Mouse (Mus musculus) embryonic facial prominence, embryonic 14.5 days (tissue): ENCODE data around the gene Unc5b. TPM values are rescaled to one million over a fixed set of nuclear protein-coding genes. Genes with fewer than 3 reads are reported as not detected.

ENCODE experiments used
- ATAC-seq: fragments of 200-750 bp; cut with Nextera tagmentation; 2 replicates; pipeline ENCODE4 v1.8.0; 2017; ENCODE audit warnings: low read depth, moderate number of reproducible peaks, moderate TSS enrichment
- DNase-seq: peaks from one replicate; pipeline ENCODE4 v3.0.0-alpha.2; 2015; ENCODE audit warnings: low spot score
- H3K27ac ChIP-seq: fragments of 300-500 bp; sonication (generic); replicated peaks from 2 replicates; pipeline ENCODE4 v1.5.1; 2014; ENCODE audit warnings: low read depth, mild to moderate bottlenecking, low read length, moderate library complexity
- H3K27me3 ChIP-seq: fragments of 300-500 bp; sonication (generic); replicated peaks from 2 replicates; pipeline ENCODE4 v1.6.1; 2014; ENCODE audit warnings: low read length; ENCODE audit not compliant: control insufficient read depth, insufficient read depth
- H3K36me3 ChIP-seq: fragments of 300-500 bp; sonication (generic); 2 replicates; pipeline ENCODE4 v1.6.1; 2014; ENCODE audit warnings: low read length, mixed read lengths; ENCODE audit not compliant: control insufficient read depth, insufficient read depth
- H3K4me1 ChIP-seq: fragments of 300-500 bp; sonication (generic); 2 replicates; pipeline ENCODE4 v1.6.1; 2014; ENCODE audit warnings: antibody characterized with exemption, low read length; ENCODE audit not compliant: control insufficient read depth, insufficient read depth
- H3K4me2 ChIP-seq: fragments of 300-500 bp; sonication (generic); 2 replicates; pipeline ENCODE4 v1.6.1; 2014; ENCODE audit warnings: low read depth, mild to moderate bottlenecking, low read length, moderate library complexity, mixed read lengths
- H3K4me3 ChIP-seq: fragments of 300-500 bp; sonication (generic); 2 replicates; pipeline ENCODE4 v1.5.1; 2014; ENCODE audit warnings: low read depth, mild to moderate bottlenecking, low read length
- H3K9ac ChIP-seq: fragments of 300-500 bp; sonication (generic); 2 replicates; pipeline ENCODE4 v1.6.1; 2014; ENCODE audit warnings: low read depth, mild to moderate bottlenecking, low read length, moderate library complexity, mixed read lengths
- H3K9me3 ChIP-seq: fragments of 300-500 bp; sonication (generic); 2 replicates; pipeline ENCODE4 v1.6.1; 2016; ENCODE audit warnings: low read length; ENCODE audit not compliant: control insufficient read depth
- WGBS: fragments of 180-500 bp; shearing (Covaris S2); extraction: QIAGEN DNeasy Blood & Tissue Kit; methylation state at CpG from one replicate; pipeline ENCODE4 v1.1.7; 2014; 5-methylcytosine and 5-hydroxymethylcytosine counted together
- polyA plus RNA-seq: library from polyadenylated mRNA; unstranded; fragments of >200 nt; fragmentation: Nextera tagmentation; extraction: Ambion mirVana; gene quantifications from 2 replicates; pipeline ENCODE4 v1.2.1, GENCODE M21; 2014

Unc5b gene
- polyA plus RNA-seq, 1 experiment from 2014 or later = 6.6 TPM

DNA sequence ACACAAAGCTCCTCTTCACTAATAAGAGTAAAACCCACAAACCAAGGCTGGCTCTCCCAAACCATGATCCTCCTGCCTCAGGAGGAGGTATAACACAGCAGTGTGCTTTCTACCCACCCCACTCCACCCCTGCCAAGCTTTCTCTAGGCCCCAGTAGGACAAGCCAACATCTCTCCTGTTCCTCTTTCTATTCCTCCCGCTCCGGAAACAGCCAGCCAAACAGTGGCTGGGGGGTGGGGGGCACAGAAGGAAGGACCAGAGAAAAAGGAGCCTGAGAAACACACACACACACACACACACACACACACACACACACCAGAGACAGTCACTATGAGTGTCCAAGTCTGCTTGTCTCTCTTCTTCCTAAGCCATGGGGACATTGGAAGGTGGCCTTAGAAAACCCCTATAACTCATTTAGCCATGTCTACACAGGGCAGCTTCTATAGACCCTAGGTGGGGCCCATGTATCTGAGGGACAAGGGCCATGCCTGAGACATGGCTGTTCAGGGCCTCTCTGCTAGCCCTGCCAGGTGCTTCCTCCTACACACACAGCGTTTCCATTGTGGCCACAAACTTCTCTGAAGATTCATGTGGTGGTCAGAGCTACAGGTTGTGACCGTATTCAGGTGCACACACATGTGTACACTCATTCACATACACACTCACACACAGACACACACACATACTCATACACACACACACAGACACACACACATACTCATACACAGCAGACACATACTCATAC, 91.6 kb downstream of the Unc5b start:
- peaks cover 10% of the 10 kb centered on the region for H3K36me3 ChIP-seq
- H3K4me2 ChIP-seq = no peak overlapping the region
- WGBS = 91% methylated on average over 2 of the region's 4 CpGs
- no peak overlapping the region for H3K27ac ChIP-seq
- H3K27me3 ChIP-seq = no peaks in the 10 kb centered on the region
- no peak overlapping the region for H3K4me3 ChIP-seq
- ATAC-seq (no peak), DNase-seq (no peak)
- no peak overlapping the region for H3K9ac ChIP-seq
- H3K9me3 ChIP-seq = no peaks in the 10 kb centered on the region
- no peaks in the 10 kb centered on the region for H3K4me1 ChIP-seq

- Histone ChIP-seq H3K9ac (no peak overlapping the region), H3K4me2 (no peak overlapping the region), H3K9me3 (no peaks in the 10 kb centered on the region), H3K4me1 (no peaks in the 10 kb centered on the region), H3K27me3 (no peaks in the 10 kb centered on the region), H3K36me3 (peaks cover 9% of the 10 kb centered on the region), H3K27ac (no peak overlapping the region), H3K4me3 (no peak overlapping the region)
- ATAC-seq = no peak
- 80% methylated on average over 8 of the region's 9 CpGs for WGBS
- no peak for DNase-seq
Measured at GRCm38 (mm10) chr10:60737886-60738640, 93.3 kb downstream of the Unc5b start.

DNA sequence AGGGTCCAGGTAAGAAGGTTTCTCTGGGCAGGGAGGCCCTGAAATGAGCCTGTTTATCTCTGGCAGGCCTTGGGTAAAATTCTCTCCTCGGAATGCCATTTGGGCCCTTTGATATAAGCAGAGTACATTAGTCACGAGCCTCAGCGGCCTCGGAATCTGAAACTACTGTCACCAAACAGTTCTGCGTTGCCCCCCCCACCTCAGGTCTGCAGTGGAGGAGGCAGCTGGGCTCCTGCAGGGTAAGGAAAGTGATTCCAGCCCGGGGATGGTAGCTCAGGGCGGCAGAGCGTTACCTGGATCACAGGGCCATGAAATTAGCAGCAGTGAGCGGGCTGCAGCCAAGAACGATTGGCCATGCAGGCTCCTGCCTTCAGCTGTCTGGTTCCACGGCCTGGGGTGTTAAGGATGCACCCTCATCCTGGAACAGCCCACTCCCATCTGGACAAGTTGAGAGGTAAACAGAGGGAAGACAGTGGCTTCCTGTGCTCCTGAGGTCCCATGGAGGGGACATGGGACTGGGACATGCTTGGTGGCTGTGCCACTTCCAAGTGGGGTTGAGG, 94.1 kb downstream of the Unc5b start:
- Histone ChIP-seq H3K27ac (no peak overlapping the region), H3K9ac (no peak overlapping the region), H3K9me3 (no peaks in the 10 kb centered on the region), H3K4me1 (no peaks in the 10 kb centered on the region), H3K4me3 (no peak overlapping the region), H3K4me2 (no peak overlapping the region), H3K36me3 (peaks cover 7% of the 10 kb centered on the region), H3K27me3 (no peaks in the 10 kb centered on the region)
- ATAC-seq (no peak), DNase-seq (no peak)
- WGBS = 70% methylated on average over 11 of the region's 11 CpGs

- Histone ChIP-seq H3K36me3 (peaks cover 7% of the 10 kb centered on the region), H3K9ac (no peak overlapping the region), H3K27me3 (no peaks in the 10 kb centered on the region), H3K4me3 (no peak overlapping the region), H3K4me2 (no peak overlapping the region), H3K9me3 (no peaks in the 10 kb centered on the region), H3K27ac (no peak overlapping the region), H3K4me1 (no peaks in the 10 kb centered on the region)
- WGBS = 100% methylated on average over 1 of the region's 1 CpGs
- DNase-seq (no peak), ATAC-seq (no peak)
Measured at GRCm38 (mm10) chr10:60735737-60736136, 95.6 kb downstream of the Unc5b start.

GRCm38 (mm10) chr10:60733471-60733870, 97.9 kb downstream of the Unc5b start:
- Histone ChIP-seq H3K4me1 (no peaks in the 10 kb centered on the region), H3K4me3 (no peak overlapping the region), H3K27ac (no peak overlapping the region), H3K27me3 (no peaks in the 10 kb centered on the region), H3K9ac (no peak overlapping the region), H3K4me2 (no peak overlapping the region), H3K9me3 (no peaks in the 10 kb centered on the region), H3K36me3 (peaks cover 7% of the 10 kb centered on the region)
- WGBS = 74% methylated on average over 7 of the region's 8 CpGs
- no peak for ATAC-seq
- no peak for DNase-seq

DNA sequence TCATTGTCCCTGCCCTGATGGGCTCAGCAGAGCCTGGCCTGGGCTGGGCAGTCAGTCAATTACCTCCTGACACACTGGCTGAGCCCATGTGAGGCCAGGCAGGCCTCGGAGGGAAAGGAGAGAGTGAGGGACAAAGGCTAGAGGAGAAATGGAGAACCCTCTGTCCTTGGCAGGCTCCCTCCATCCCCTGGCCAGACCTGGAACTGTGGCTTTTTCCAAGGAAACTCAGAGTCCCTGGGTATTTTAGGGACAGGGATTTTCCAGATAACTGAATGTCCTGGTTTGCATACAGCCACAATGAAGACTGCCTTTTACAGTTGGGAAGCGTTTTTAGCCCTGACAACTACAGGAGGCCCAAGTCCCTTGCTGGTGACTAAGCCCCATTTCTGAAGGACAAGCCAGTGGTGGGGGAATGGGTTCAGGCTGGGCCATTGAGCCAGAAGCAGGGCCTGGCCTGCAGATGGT, 99.0 kb downstream of the Unc5b start:
- 36% methylated on average over 2 of the region's 2 CpGs for WGBS
- peaks cover 7% of the 10 kb centered on the region for H3K36me3 ChIP-seq
- no peaks in the 10 kb centered on the region for H3K9me3 ChIP-seq
- no peak overlapping the region for H3K9ac ChIP-seq
- H3K27me3 ChIP-seq = no peaks in the 10 kb centered on the region
- H3K27ac ChIP-seq = no peak overlapping the region
- ATAC-seq = no peak
- H3K4me1 ChIP-seq = no peaks in the 10 kb centered on the region
- no peak overlapping the region for H3K4me3 ChIP-seq
- H3K4me2 ChIP-seq = no peak overlapping the region
- DNase-seq = no peak

- Histone ChIP-seq H3K9me3 (no peaks in the 10 kb centered on the region), H3K4me2 (no peak overlapping the region), H3K4me3 (no peak overlapping the region), H3K36me3 (peaks cover 4% of the 10 kb centered on the region), H3K4me1 (no peaks in the 10 kb centered on the region), H3K27ac (no peak overlapping the region), H3K27me3 (no peaks in the 10 kb centered on the region), H3K9ac (no peak overlapping the region)
- no peak for ATAC-seq
- 40% methylated on average over 5 of the region's 5 CpGs for WGBS
- DNase-seq = no peak
Measured at GRCm38 (mm10) chr10:60731742-60732141, 99.6 kb downstream of the Unc5b start.

DNA sequence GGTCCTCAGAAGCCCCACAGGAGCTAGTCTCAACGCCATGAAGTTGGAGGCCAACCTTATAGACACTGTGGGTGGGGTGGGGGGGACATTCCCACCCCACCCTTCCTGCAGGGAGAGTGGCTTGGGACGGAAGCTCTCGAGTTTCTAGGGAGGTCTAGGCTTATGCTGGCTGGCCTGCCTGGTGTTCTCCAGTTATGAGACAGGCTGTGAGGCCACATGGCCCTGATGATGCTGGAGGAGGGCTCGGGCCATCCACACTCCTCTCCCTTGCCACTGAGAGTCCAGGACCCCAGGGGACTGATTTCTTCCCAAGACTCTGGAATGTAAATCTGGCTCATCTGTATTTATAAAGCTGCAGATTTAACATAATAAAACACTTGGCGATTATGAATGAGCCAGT, 104.1 kb downstream of the Unc5b start:
- DNase-seq (no peak), ATAC-seq (no peak)
- 47% methylated on average over 5 of the region's 5 CpGs for WGBS
- H3K27me3 ChIP-seq = no peaks in the 10 kb centered on the region
- H3K4me1 ChIP-seq = no peaks in the 10 kb centered on the region
- no peak overlapping the region for H3K4me3 ChIP-seq
- H3K9ac ChIP-seq = no peak overlapping the region
- no peak overlapping the region for H3K4me2 ChIP-seq
- H3K36me3 ChIP-seq = peaks cover 6% of the 10 kb centered on the region; the same call in 1 of the 2 replicates
- 0 out of 2 replicates have a peak overlapping the region, but pooled peaks have one; percentile 1 for H3K27ac ChIP-seq
- no peaks in the 10 kb centered on the region for H3K9me3 ChIP-seq
